Mouse (Mus musculus) liver, adult 2 months (tissue): ENCODE measurements around the gene Vmn1r95. TPM values are rescaled to one million over a fixed set of nuclear protein-coding genes. Genes with fewer than 3 reads are reported as not detected.
"Not testable (repeated sequence)": the region's sequence is repeated elsewhere in the genome, so short reads cannot be mapped to it uniquely, and the experiment has no call there.

Source experiments
- DNase-seq: peaks from one replicate; pipeline ENCODE4 v3.0.0-alpha.2; 2011; ENCODE audit warnings: low read depth, low spot score; ENCODE audit errors: extremely low read depth
- H3K27ac ChIP-seq: fragments of 200-500 bp; replicated peaks from 2 replicates; pipeline ENCODE4 v1.5.1; 2012; ENCODE audit warnings: low read depth, mild to moderate bottlenecking, control low read depth, inconsistent platforms, low read length; ENCODE audit not compliant: insufficient read depth
- H3K27me3 ChIP-seq: fragments of 200-500 bp; 2 replicates; pipeline ENCODE4 v1.6.1; 2012; ENCODE audit warnings: mild to moderate bottlenecking, moderate library complexity, low read length, inconsistent platforms; ENCODE audit not compliant: control insufficient read depth, insufficient read depth
- H3K36me3 ChIP-seq: fragments of 200-500 bp; 2 replicates; pipeline ENCODE4 v1.6.1; 2012; ENCODE audit warnings: low read length, inconsistent platforms; ENCODE audit not compliant: control insufficient read depth, insufficient read depth
- H3K4me1 ChIP-seq: fragments of 200-500 bp; 2 replicates; pipeline ENCODE4 v1.6.1; 2011; ENCODE audit warnings: low read length; ENCODE audit not compliant: control insufficient read depth, insufficient read depth
- H3K4me3 ChIP-seq: fragments of 200-500 bp; 2 replicates; pipeline ENCODE4 v1.5.1; 2011; ENCODE audit warnings: low read depth, mild to moderate bottlenecking, control low read depth, low read length, moderate library complexity; ENCODE audit not compliant: insufficient read depth
- H3K79me2 ChIP-seq: fragments of 200-500 bp; 2 replicates; pipeline ENCODE4 v1.6.1; 2012; ENCODE audit warnings: inconsistent platforms, mild to moderate bottlenecking, low read length, moderate library complexity; ENCODE audit not compliant: control insufficient read depth, insufficient read depth
- H3K9ac ChIP-seq: fragments of 200-500 bp; 2 replicates; pipeline ENCODE4 v1.6.1; 2012; ENCODE audit warnings: low read depth, mild to moderate bottlenecking, control low read depth, inconsistent platforms, low read length
- WGBS: fragments of 180-500 bp; shearing (Covaris S2); methylation state at CpG from one replicate; pipeline ENCODE4 v1.1.7; 2018; 5-methylcytosine and 5-hydroxymethylcytosine counted together
- polyA plus RNA-seq: library from polyadenylated mRNA; depleted of rRNA; stranded (reverse); fragments of >200 nt; gene quantifications from 2 replicates; pipeline ENCODE4 v1.2.3, GENCODE M21; 2012; rRNA removed
- total RNA-seq: library from RNA; depleted of rRNA; stranded (reverse); fragments of >200 nt; gene quantifications from 2 replicates; pipeline ENCODE4 v1.2.3, GENCODE M21; 2014; rRNA removed

Vmn1r95 gene
- total RNA-seq (not detected in 2 replicates), polyA plus RNA-seq (not detected in 2 replicates)

DNA sequence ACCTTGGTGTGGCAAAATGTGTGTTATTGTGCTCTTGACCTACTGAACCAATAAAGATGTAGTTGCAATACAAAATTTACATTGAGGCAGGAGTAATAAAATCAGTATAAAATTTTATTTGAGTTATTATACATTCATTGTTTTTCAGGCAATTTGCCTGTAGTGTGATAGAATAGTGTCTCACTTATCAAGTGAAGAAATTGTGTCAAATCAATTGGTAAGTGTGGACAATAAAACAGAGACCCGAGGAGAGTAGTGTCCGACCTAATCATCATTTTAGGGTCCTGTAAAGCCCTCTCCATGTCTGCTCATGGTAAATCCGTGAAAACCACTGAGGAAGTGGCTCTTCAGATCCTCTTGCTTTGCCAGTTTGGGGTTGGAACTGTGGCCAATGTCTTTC, at the start of gene Vmn1r95:
Gene Vmn1r95 (plus strand): TSS at position 301 of the 400 bp plus-strand sequence.
- H3K4me1 ChIP-seq, H3K36me3 ChIP-seq, H3K79me2 ChIP-seq, H3K27me3 ChIP-seq, H3K4me3 ChIP-seq, DNase-seq, H3K9ac ChIP-seq, H3K27ac ChIP-seq: not testable (repeated sequence)
- WGBS: no CpG with 5 or more reads among the region's 3 CpGs

DNA sequence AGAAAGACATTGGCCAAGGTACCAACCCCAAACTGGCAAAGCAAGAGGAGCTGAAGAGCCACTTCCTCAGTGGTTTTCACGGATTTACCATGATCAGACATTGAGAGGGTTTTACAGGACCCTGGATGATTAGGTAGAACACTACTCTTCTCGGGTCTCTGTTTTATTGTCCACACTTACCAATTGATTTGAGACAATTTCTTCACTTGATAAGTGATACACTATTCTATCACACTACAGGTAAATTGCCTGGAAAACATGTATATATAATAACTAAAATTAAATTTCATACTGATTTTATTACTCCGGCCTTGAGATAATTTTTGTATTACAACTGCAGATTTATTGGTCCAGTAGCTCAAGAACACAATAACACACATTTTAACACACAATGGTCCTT, 25.2 kb upstream of the Vmn1r95 start, which contains the start of gene Vmn1r94:
Gene Vmn1r94 (minus strand): TSS at position 101 of the 400 bp plus-strand sequence.
- H3K27ac ChIP-seq, H3K27me3 ChIP-seq: not testable (repeated sequence)

DNA sequence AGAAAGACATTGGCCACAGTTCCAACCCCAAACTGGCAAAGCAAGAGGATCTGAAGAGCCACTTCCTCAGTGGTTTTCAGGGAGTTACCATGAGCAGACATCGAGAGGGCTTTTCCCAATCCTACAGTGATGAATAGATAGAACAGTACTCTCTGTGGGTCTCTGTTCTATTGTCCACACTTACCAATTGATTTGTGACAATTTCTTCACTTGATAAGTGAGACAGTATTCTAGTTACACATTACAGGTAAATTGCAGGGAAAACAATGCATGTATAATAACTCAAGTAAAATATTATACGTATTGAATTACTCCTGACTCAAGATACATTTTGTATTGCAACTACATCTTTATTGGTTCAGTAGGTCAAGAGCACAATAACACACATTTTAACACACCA, 12.0 kb downstream of the Vmn1r95 start, which contains the start of gene Gm6164:
Gene Gm6164 (minus strand): TSS at position 101 of the 400 bp plus-strand sequence.
- not testable (repeated sequence) for H3K4me3 ChIP-seq, H3K9ac ChIP-seq, DNase-seq, H3K36me3 ChIP-seq, H3K27me3 ChIP-seq, H3K79me2 ChIP-seq, H3K4me1 ChIP-seq, H3K27ac ChIP-seq
- no CpG with 5 or more reads among the region's 2 CpGs for WGBS

More for the DNA sequence above, 25.2 kb upstream of the Vmn1r95 start, which contains the start of gene Vmn1r94:
- DNase-seq, H3K36me3 ChIP-seq, H3K9ac ChIP-seq, H3K4me3 ChIP-seq, H3K79me2 ChIP-seq, H3K4me1 ChIP-seq: not testable (repeated sequence)
- WGBS: no CpG with 5 or more reads among the region's 3 CpGs

DNA sequence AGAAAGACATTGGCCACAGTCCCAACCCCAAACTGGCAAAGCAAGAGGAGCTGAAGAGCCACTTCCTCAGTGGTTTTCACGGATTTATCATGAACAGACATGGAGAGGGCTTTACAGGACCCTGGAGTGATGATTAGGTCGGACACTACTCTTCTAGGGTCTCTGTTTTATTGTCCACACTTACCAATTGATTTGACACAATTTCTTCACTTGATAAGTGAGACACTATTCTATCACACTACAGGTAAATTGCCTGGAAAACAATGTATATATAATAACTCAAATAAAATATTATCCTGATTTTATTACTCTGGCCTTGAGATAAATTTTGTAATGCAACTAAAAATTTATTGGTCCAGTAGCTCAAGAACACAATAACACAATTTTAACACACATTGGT, 40.2 kb downstream of the Vmn1r95 start, which contains the start of gene Gm4498:
Gene Gm4498 (minus strand): TSS at position 101 of the 400 bp plus-strand sequence.
- not testable (repeated sequence) for H3K36me3 ChIP-seq, DNase-seq, H3K27me3 ChIP-seq, H3K4me1 ChIP-seq, H3K9ac ChIP-seq, H3K4me3 ChIP-seq, H3K79me2 ChIP-seq, H3K27ac ChIP-seq
- WGBS: no CpG with 5 or more reads among the region's 2 CpGs

Other genes starting within 250 kb of the Vmn1r95 start
- gene Igsf23, start 243.0 kb upstream of the Vmn1r95 start, total RNA-seq: 0.09 and 0.13 TPM in 2 replicates
- 0.78 and 1.6 TPM in 2 replicates for gene Igsf23, start 243.0 kb upstream of the Vmn1r95 start, polyA plus RNA-seq
- not detected in 2 replicates for gene Ceacam20, start 228.3 kb upstream of the Vmn1r95 start, total RNA-seq
- not detected in 2 replicates for gene Ceacam20, start 228.3 kb upstream of the Vmn1r95 start, polyA plus RNA-seq
- gene Nlrp9b, start 202.2 kb upstream of the Vmn1r95 start, total RNA-seq: not detected in 2 replicates
- not detected in 2 replicates for gene Nlrp9b, start 202.2 kb upstream of the Vmn1r95 start, polyA plus RNA-seq
- not detected in 2 replicates for gene Vmn1r91, start 94.0 kb upstream of the Vmn1r95 start, total RNA-seq
- gene Vmn1r91, start 94.0 kb upstream of the Vmn1r95 start, polyA plus RNA-seq: not detected in 2 replicates
- gene Gm16442, start 71.1 kb upstream of the Vmn1r95 start, total RNA-seq: not detected in 2 replicates
- not detected in 2 replicates for gene Gm16442, start 71.1 kb upstream of the Vmn1r95 start, polyA plus RNA-seq
- not detected in 2 replicates for gene Vmn1r93, start 54.6 kb upstream of the Vmn1r95 start, total RNA-seq
- not detected in 2 replicates for gene Vmn1r93, start 54.6 kb upstream of the Vmn1r95 start, polyA plus RNA-seq
- gene Vmn1r94, start 25.3 kb upstream of the Vmn1r95 start, total RNA-seq: not detected in 2 replicates
- not detected in 2 replicates for gene Vmn1r94, start 25.3 kb upstream of the Vmn1r95 start, polyA plus RNA-seq
- gene Gm6164, start 11.9 kb downstream of the Vmn1r95 start, total RNA-seq: not detected in 2 replicates
- not detected in 2 replicates for gene Gm6164, start 11.9 kb downstream of the Vmn1r95 start, polyA plus RNA-seq
- gene Gm4498, start 40.1 kb downstream of the Vmn1r95 start, total RNA-seq: not detected in 2 replicates
- not detected in 2 replicates for gene Gm4498, start 40.1 kb downstream of the Vmn1r95 start, polyA plus RNA-seq
- gene Gm5890, start 69.1 kb downstream of the Vmn1r95 start, total RNA-seq: not detected in 2 replicates
- gene Gm5890, start 69.1 kb downstream of the Vmn1r95 start, polyA plus RNA-seq: not detected in 2 replicates
- not detected in 2 replicates for gene Gm4133, start 140.4 kb downstream of the Vmn1r95 start, total RNA-seq
- gene Gm4133, start 140.4 kb downstream of the Vmn1r95 start, polyA plus RNA-seq: not detected in 2 replicates
- not detected in 2 replicates for gene Gm5728, start 181.7 kb downstream of the Vmn1r95 start, total RNA-seq
- not detected in 2 replicates for gene Gm5728, start 181.7 kb downstream of the Vmn1r95 start, polyA plus RNA-seq
- not detected in 2 replicates for gene Vmn1r100, start 224.2 kb downstream of the Vmn1r95 start, total RNA-seq
- gene Vmn1r100, start 224.2 kb downstream of the Vmn1r95 start, polyA plus RNA-seq: not detected in 2 replicates
- gene Vmn1r101, start 248.9 kb downstream of the Vmn1r95 start, total RNA-seq: not detected in 2 replicates
- gene Vmn1r101, start 248.9 kb downstream of the Vmn1r95 start, polyA plus RNA-seq: not detected in 2 replicates